Mouse (Mus musculus) liver, adult 2 months (tissue): ENCODE measurements around the gene Ciz1. TPM values are rescaled to one million over a fixed set of nuclear protein-coding genes. Genes with fewer than 3 reads are reported as not detected.
A peak's percentile ranks its signal among the peaks of the same experiment; 100 is the strongest.

Source experiments
- DNase-seq: peaks from one replicate; pipeline ENCODE4 v3.0.0-alpha.2; 2011; ENCODE audit warnings: low read depth, low spot score; ENCODE audit errors: extremely low read depth
- H3K27ac ChIP-seq: fragments of 200-500 bp; replicated peaks from 2 replicates; pipeline ENCODE4 v1.5.1; 2012; ENCODE audit warnings: low read depth, mild to moderate bottlenecking, control low read depth, inconsistent platforms, low read length; ENCODE audit not compliant: insufficient read depth
- H3K27me3 ChIP-seq: fragments of 200-500 bp; 2 replicates; pipeline ENCODE4 v1.6.1; 2012; ENCODE audit warnings: mild to moderate bottlenecking, moderate library complexity, low read length, inconsistent platforms; ENCODE audit not compliant: control insufficient read depth, insufficient read depth
- H3K36me3 ChIP-seq: fragments of 200-500 bp; 2 replicates; pipeline ENCODE4 v1.6.1; 2012; ENCODE audit warnings: low read length, inconsistent platforms; ENCODE audit not compliant: control insufficient read depth, insufficient read depth
- H3K4me1 ChIP-seq: fragments of 200-500 bp; 2 replicates; pipeline ENCODE4 v1.6.1; 2011; ENCODE audit warnings: low read length; ENCODE audit not compliant: control insufficient read depth, insufficient read depth
- H3K4me3 ChIP-seq: fragments of 200-500 bp; 2 replicates; pipeline ENCODE4 v1.5.1; 2011; ENCODE audit warnings: low read depth, mild to moderate bottlenecking, control low read depth, low read length, moderate library complexity; ENCODE audit not compliant: insufficient read depth
- H3K79me2 ChIP-seq: fragments of 200-500 bp; 2 replicates; pipeline ENCODE4 v1.6.1; 2012; ENCODE audit warnings: inconsistent platforms, mild to moderate bottlenecking, low read length, moderate library complexity; ENCODE audit not compliant: control insufficient read depth, insufficient read depth
- H3K9ac ChIP-seq: fragments of 200-500 bp; 2 replicates; pipeline ENCODE4 v1.6.1; 2012; ENCODE audit warnings: low read depth, mild to moderate bottlenecking, control low read depth, inconsistent platforms, low read length
- CTCF ChIP-seq: fragments of 200-500 bp; IDR thresholded peaks from 2 replicates; pipeline ENCODE4 v1.5.1; 2011; ENCODE audit warnings: low read depth, low read length, control low read depth
- POLR2A ChIP-seq: fragments of 200-500 bp; IDR thresholded peaks from 2 replicates; pipeline ENCODE4 v1.6.1; 2011; ENCODE audit warnings: low read length, control low read depth; ENCODE audit not compliant: insufficient read depth; ENCODE audit errors: extremely low read depth
- WGBS: fragments of 180-500 bp; shearing (Covaris S2); methylation state at CpG from one replicate; pipeline ENCODE4 v1.1.7; 2018; 5-methylcytosine and 5-hydroxymethylcytosine counted together
- polyA plus RNA-seq: library from polyadenylated mRNA; depleted of rRNA; stranded (reverse); fragments of >200 nt; gene quantifications from 2 replicates; pipeline ENCODE4 v1.2.3, GENCODE M21; 2012
- total RNA-seq: library from RNA; depleted of rRNA; stranded (reverse); fragments of >200 nt; gene quantifications from 2 replicates; pipeline ENCODE4 v1.2.3, GENCODE M21; 2014

Gene Ciz1
- total and polyA plus RNA-seq, 2 experiments = 9.5 to 71.7 TPM

- Histone ChIP-seq H3K79me2 (no peaks in the 10 kb centered on the region), H3K9ac (no peak overlapping the region), H3K4me3 (no peak overlapping the region), H3K36me3 (no peaks in the 10 kb centered on the region), H3K27me3 (peaks cover 12% of the 10 kb centered on the region; the same call in 1 of the 2 replicates), H3K4me1 (no peaks in the 10 kb centered on the region), H3K27ac (no peak overlapping the region)
- no peak for DNase-seq
- TF ChIP-seq CTCF (no peak), POLR2A (no peak)
- 65% methylated on average over 8 of the region's 8 CpGs for WGBS
Observed at GRCm38 (mm10) chr2:32349625-32350255, 2.4 kb upstream of the Ciz1 start.

DNA sequence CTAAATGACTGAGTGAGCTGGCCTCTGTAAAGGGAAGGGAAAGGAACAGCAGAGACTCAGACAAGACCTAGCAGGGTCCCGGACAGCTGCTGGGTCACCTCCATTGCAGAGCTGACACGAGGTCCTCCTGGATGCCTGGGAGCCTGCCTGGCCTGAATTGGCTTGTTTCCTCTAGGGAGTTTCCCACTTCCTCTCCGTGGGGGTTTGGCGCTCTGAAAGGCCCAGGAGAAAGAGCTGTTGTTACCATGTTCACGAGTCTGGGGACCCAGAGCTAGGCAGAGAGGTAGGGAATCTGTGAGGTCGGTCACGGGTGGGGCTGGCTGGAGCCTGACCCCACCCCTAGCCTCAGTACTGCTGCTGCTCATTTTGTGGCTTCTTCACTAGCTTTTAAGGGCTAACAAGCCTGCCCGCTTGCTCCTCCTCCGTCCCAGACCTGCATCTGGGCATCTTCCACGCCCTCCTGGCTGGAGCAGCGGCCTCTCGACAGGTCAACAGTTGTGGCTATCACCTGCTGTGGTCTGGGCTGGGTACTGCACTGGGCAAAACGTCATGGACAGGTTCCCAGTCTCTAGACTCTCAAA, 1.6 kb upstream of the Ciz1 start:
- no peak overlapping the region for H3K9ac ChIP-seq
- H3K27me3 ChIP-seq = peaks cover 12% of the 10 kb centered on the region; the same call in 1 of the 2 replicates
- WGBS = 71% methylated on average over 13 of the region's 13 CpGs
- no peaks in the 10 kb centered on the region for H3K4me1 ChIP-seq
- no peaks in the 10 kb centered on the region for H3K79me2 ChIP-seq
- H3K4me3 ChIP-seq = no peak overlapping the region
- H3K27ac ChIP-seq = no peak overlapping the region
- no peaks in the 10 kb centered on the region for H3K36me3 ChIP-seq
- TF ChIP-seq POLR2A (no peak), CTCF (no peak)
- no peak for DNase-seq

DNA sequence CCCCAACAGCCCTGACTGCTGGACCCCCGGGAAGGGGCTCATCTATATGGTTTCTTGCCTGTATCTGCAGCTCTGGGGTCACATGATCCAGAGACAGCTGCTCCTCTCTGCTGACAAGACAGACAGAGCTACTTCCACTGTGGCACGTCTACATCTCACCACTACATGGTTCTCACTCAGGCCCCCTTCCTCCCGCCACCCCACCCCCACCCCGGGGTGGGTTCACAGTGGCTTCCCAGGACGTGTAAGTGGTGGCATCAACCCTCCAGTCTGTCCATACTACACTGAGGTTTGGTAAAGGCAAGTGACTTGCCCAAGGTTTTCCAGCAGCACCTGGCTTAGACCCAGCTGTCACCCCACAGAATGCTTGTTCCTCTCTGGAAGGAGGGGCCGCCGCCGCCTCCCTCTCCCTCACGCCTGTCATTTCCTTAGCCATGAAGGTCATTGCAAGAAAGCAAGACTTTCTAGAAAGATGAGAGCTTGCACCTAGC, 611 bp upstream of the Ciz1 start:
- H3K27me3 ChIP-seq = peaks cover 12% of the 10 kb centered on the region; the same call in 1 of the 2 replicates
- no peak overlapping the region for H3K9ac ChIP-seq
- no peak for DNase-seq

DNA sequence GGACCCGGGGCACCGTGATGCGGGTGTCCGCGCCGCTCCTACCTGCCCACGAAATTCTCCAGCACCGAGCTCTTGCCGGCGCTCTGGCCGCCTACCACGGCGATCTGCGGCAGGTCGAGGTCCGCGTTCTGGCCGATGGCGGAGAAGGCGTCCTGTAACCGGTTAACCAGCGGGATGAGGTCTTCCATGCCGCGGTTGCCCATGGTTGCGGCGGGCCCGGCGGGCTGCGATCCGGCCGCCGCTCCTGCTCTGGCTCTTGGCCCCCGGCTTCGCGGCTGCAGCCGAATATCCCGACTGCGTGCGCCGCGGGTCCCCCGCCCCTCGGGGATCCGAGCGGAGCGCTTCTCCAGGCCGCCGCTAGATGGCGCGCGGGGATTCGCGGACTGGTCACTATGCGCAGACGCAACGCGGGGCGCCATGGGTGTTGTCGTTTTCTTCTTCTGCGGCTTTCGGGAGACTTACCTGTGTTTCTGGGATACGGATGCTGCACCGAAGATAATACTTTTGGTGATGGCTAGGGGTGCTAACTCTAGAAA, 948 bp downstream of the Ciz1 start, which contains the start of gene Dnm1:
TSS of gene Dnm1 (minus strand) at position 332 of the 536 bp plus-strand sequence.
- Histone ChIP-seq H3K4me3 (peak within 1 kb of the TSS; percentile 65), H3K4me1 (no peaks in the 10 kb centered on the region), H3K27me3 (peaks cover 12% of the 10 kb centered on the region; the same call in 1 of the 2 replicates), H3K27ac (no peak within 1 kb of the TSS), H3K36me3 (no peaks in the 10 kb centered on the region), H3K9ac (peak within 1 kb of the TSS; percentile 73), H3K79me2 (no peaks in the 10 kb centered on the region)
- TF ChIP-seq POLR2A = no peak
- TF ChIP-seq CTCF = peak; percentile 85
- under 1% methylated on average over 63 of the region's 63 CpGs for WGBS
- DNase-seq = peak; percentile 45

More for the DNA sequence above, 611 bp upstream of the Ciz1 start:
- Histone ChIP-seq H3K4me3 (no peak overlapping the region), H3K27ac (no peak overlapping the region), H3K4me1 (no peaks in the 10 kb centered on the region), H3K36me3 (no peaks in the 10 kb centered on the region), H3K79me2 (no peaks in the 10 kb centered on the region)
- 70% methylated on average over 9 of the region's 9 CpGs for WGBS
- TF ChIP-seq CTCF (no peak), POLR2A (no peak)

DNA sequence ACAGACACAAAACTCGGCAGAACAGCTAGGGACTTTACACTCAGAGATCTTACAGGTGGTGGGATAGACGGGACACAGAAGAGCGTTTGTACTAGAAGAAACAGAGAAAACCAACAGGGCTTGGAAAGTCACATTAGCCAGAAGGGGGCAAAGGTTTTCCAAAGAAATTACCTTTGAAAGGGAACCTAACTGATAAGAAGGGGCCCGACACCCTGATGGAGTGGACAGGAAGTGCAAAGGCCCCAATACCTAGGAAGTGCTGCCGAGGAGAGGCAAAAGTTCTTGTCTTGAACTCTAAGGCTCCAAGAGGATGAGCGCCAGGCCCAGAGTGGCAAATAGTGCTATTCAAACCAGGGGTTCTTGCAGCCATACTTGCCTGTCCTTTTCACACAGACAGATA, 1.7 kb downstream of the Ciz1 start:
- no peak overlapping the region for H3K9ac ChIP-seq

GRCm38 (mm10) chr2:32354336-32354895, 2.3 kb downstream of the Ciz1 start:
- H3K27ac ChIP-seq = no peak overlapping the region
- 85% methylated on average over 3 of the region's 3 CpGs for WGBS

More for the DNA sequence above, 1.7 kb downstream of the Ciz1 start:
- TF ChIP-seq CTCF (no peak), POLR2A (no peak)
- no peak overlapping the region for H3K4me3 ChIP-seq
- WGBS = 54% methylated on average over 6 of the region's 6 CpGs
- peaks cover 12% of the 10 kb centered on the region; the same call in 1 of the 2 replicates for H3K27me3 ChIP-seq
- H3K79me2 ChIP-seq = no peaks in the 10 kb centered on the region
- H3K27ac ChIP-seq = no peak overlapping the region
- no peaks in the 10 kb centered on the region for H3K4me1 ChIP-seq
- DNase-seq = no peak
- no peaks in the 10 kb centered on the region for H3K36me3 ChIP-seq

More at GRCm38 (mm10) chr2:32354336-32354895, 2.3 kb downstream of the Ciz1 start:
- Histone ChIP-seq H3K4me1 (no peaks in the 10 kb centered on the region), H3K36me3 (no peaks in the 10 kb centered on the region), H3K9ac (no peak overlapping the region), H3K79me2 (no peaks in the 10 kb centered on the region), H3K27me3 (peaks cover 12% of the 10 kb centered on the region; the same call in 1 of the 2 replicates), H3K4me3 (no peak overlapping the region)
- TF ChIP-seq POLR2A = no peak
- TF ChIP-seq CTCF = no peak
- DNase-seq = no peak
